Mouse (Mus musculus) right cerebral cortex, postnatal 14 days (tissue): ENCODE measurements around the gene Inafm1.
"Not testable (repeated sequence)": the region's sequence is repeated elsewhere in the genome, so short reads cannot be mapped to it uniquely, and the experiment has no call there.

ENCODE experiments used
- DNase-seq: peaks from one replicate; pipeline ENCODE4 v3.0.0; 2022

Gene Inafm1

GRCm38 (mm10) chr7:16296766-16297390, 23.5 kb upstream of the Inafm1 start:
- peak; percentile 82 for DNase-seq

- no peak for DNase-seq
Measured at GRCm38 (mm10) chr7:16296146-16296545, 22.7 kb upstream of the Inafm1 start.

- peak; percentile 77 for DNase-seq
Measured at GRCm38 (mm10) chr7:16295321-16295900, 22.0 kb upstream of the Inafm1 start.

- DNase-seq: peak; percentile 93
Measured at GRCm38 (mm10) chr7:16294837-16295236, 21.4 kb upstream of the Inafm1 start.

- DNase-seq: no peak
Measured at GRCm38 (mm10) chr7:16294346-16294745, 20.9 kb upstream of the Inafm1 start.

GRCm38 (mm10) chr7:16287791-16288190, 14.4 kb upstream of the Inafm1 start:
- no peak for DNase-seq

- DNase-seq: no peak
Measured at GRCm38 (mm10) chr7:16287016-16287415, 13.6 kb upstream of the Inafm1 start.

- DNase-seq: peak; percentile 100
Measured at GRCm38 (mm10) chr7:16286026-16286961, 12.9 kb upstream of the Inafm1 start, which contains the start of gene Ccdc9. TSS of gene Ccdc9 (minus strand) at chr7:16286795.

GRCm38 (mm10) chr7:16285450-16286025, 12.1 kb upstream of the Inafm1 start:
- DNase-seq: peak; percentile 38

- DNase-seq: no peak
Measured at GRCm38 (mm10) chr7:16284904-16285303, 11.5 kb upstream of the Inafm1 start.

GRCm38 (mm10) chr7:16284001-16284400, 10.6 kb upstream of the Inafm1 start:
- DNase-seq: no peak

- no peak for DNase-seq
Measured at GRCm38 (mm10) chr7:16282334-16282733, 8.9 kb upstream of the Inafm1 start.

- DNase-seq: no peak
Measured at GRCm38 (mm10) chr7:16280721-16281120, 7.3 kb upstream of the Inafm1 start.

- DNase-seq: no peak
Measured at GRCm38 (mm10) chr7:16274922-16275890, 1.8 kb upstream of the Inafm1 start.

- DNase-seq: peak; percentile 50
Measured at GRCm38 (mm10) chr7:16273766-16274140, 336 bp upstream of the Inafm1 start.

GRCm38 (mm10) chr7:16272681-16273080, 736 bp downstream of the Inafm1 start:
- DNase-seq: peak; percentile 75

GRCm38 (mm10) chr7:16271139-16271538, 2.3 kb downstream of the Inafm1 start:
- DNase-seq: no peak

- not testable (repeated sequence) for DNase-seq
Measured at GRCm38 (mm10) chr7:16266593-16266992, 6.8 kb downstream of the Inafm1 start.

GRCm38 (mm10) chr7:16265856-16266255, 7.6 kb downstream of the Inafm1 start:
- no peak for DNase-seq

- DNase-seq: no peak
Measured at GRCm38 (mm10) chr7:16263843-16264242, 9.6 kb downstream of the Inafm1 start.

GRCm38 (mm10) chr7:16263015-16263787, 10.2 kb downstream of the Inafm1 start:
- peak; percentile 93 for DNase-seq
